Mouse (Mus musculus): ENCODE data around the gene Spcs1. TPM values are rescaled to one million over a fixed set of nuclear protein-coding genes. Genes with fewer than 3 reads are reported as not detected.

Gene Spcs1
- polyA plus RNA-seq (2017; shearing (Covaris generic)) = 100 to 1,000 TPM; 228 to 275 TPM

GRCm38 (mm10) chr14:31001307-31002205 is at the start of gene Spcs1, which contains the start of gene Glt8d1:
Gene Spcs1, minus strand, starts transcription at chr14:31001672.
Gene Glt8d1, plus strand, starts transcription at chr14:31001400.

GRCm38 (mm10) chr14:31018860-31019291 is 17.4 kb upstream of the Spcs1 start, which contains the start of the genes Pbrm1 and Gnl3:
Gene Pbrm1, plus strand, starts transcription at chr14:31019138.
Gene Gnl3, minus strand, starts transcription at chr14:31019152.

GRCm38 (mm10) chr14:30951154-30951825 is 50.2 kb downstream of the Spcs1 start, which contains the start of gene Nek4:
Gene Nek4, plus strand, starts transcription at chr14:30951377.

Other genes with a start within 250 kb of the Spcs1 start
- 10 to 100 TPM; 19.6 to 22.8 TPM for gene Tmem110, start 176.1 kb downstream of the Spcs1 start, polyA plus RNA-seq (2017; shearing (Covaris generic))
- 1 to 10 TPM in 1 of 2 experiments, under 1 TPM in 1; 0.92 to 1.7 TPM for gene Mustn1, start 122.5 kb downstream of the Spcs1 start, polyA plus RNA-seq (2017; shearing (Covaris generic))
- under 1 TPM in 1 of 2 experiments, not detected in 1; 0.18 TPM for gene Itih4, start 115.2 kb downstream of the Spcs1 start, polyA plus RNA-seq (2017; shearing (Covaris generic))
- under 1 TPM; 0.05 to 0.20 TPM for gene Itih3, start 77.9 kb downstream of the Spcs1 start, polyA plus RNA-seq (2017; shearing (Covaris generic))
- under 1 TPM in 1 of 2 experiments, not detected in 1; 0.27 TPM for gene Itih1, start 58.4 kb downstream of the Spcs1 start, polyA plus RNA-seq (2017; shearing (Covaris generic))
- 1 to 10 TPM; 4.7 to 6.2 TPM for gene Nek4, start 50.3 kb downstream of the Spcs1 start, polyA plus RNA-seq (2017; shearing (Covaris generic))
- gene Glt8d1, start 272 bp downstream of the Spcs1 start, polyA plus RNA-seq (2017; shearing (Covaris generic)) = 10 to 100 TPM; 16.4 to 17.5 TPM
- 100 to 1,000 TPM; 125 to 150 TPM for gene Pbrm1, start 17.5 kb upstream of the Spcs1 start, polyA plus RNA-seq (2017; shearing (Covaris generic))
- 10 to 100 TPM; 77.7 to 91.1 TPM for gene Gnl3, start 17.5 kb upstream of the Spcs1 start, polyA plus RNA-seq (2017; shearing (Covaris generic))
- gene Smim4, start 127.3 kb upstream of the Spcs1 start, polyA plus RNA-seq (2017; shearing (Covaris generic)) = 10 to 100 TPM; 48.3 to 72.8 TPM
- gene Nt5dc2, start 129.4 kb upstream of the Spcs1 start, polyA plus RNA-seq (2017; shearing (Covaris generic)) = 1 to 10 TPM in 1 of 2 experiments, under 1 TPM in 1; 0.99 to 2.0 TPM
- 1 to 10 TPM; 2.9 to 5.7 TPM for gene Stab1, start 167.0 kb upstream of the Spcs1 start, polyA plus RNA-seq (2017; shearing (Covaris generic))
- gene Tnnc1, start 206.6 kb upstream of the Spcs1 start, polyA plus RNA-seq (2017; shearing (Covaris generic)) = under 1 TPM in 1 of 2 experiments, not detected in 1; 0.43 TPM
- 100 to 1,000 TPM; 193 to 206 TPM for gene Nisch, start 215.3 kb upstream of the Spcs1 start, polyA plus RNA-seq (2017; shearing (Covaris generic))
- not detected for gene Sema3g, start 216.2 kb upstream of the Spcs1 start, polyA plus RNA-seq (2017; shearing (Covaris generic))
- gene Phf7, start 249.6 kb upstream of the Spcs1 start, polyA plus RNA-seq (2017; shearing (Covaris generic)) = 10 to 100 TPM; 12.6 to 16.0 TPM
- gene Bap1, start 249.8 kb upstream of the Spcs1 start, polyA plus RNA-seq (2017; shearing (Covaris generic)) = 10 to 100 TPM; 72.0 to 89.0 TPM

Measured in inflammation-experienced regulatory T-cells (primary cell).